Mouse (Mus musculus): Measurements from ENCODE around the gene Lyrm7. TPM values are rescaled to one million over a fixed set of nuclear protein-coding genes. Genes with fewer than 3 reads are reported as not detected.

Lyrm7 gene
- polyA plus RNA-seq, 1 experiment from 2014 or later, result 25.7 TPM

- Histone ChIP-seq H3K9ac (ENCODE audit: low read length) (no peak overlapping the region), H3K4me1 (ENCODE audit: control insufficient read depth, insufficient read depth, low read length) (peaks cover 9% of the 10 kb centered on the region; the same call in 1 of the 2 replicates), H3K4me2 (ENCODE audit: low read depth, low read length) (peak overlapping the region; percentile 17; the same call in 1 of the 2 replicates), H3K4me3 (ENCODE audit: low read length) (no peak overlapping the region), H3K36me3 (ENCODE audit: control insufficient read depth, insufficient read depth) (peaks cover 3% of the 10 kb centered on the region; the same call in 1 of the 2 replicates), H3K27me3 (ENCODE audit: control insufficient read depth, insufficient read depth, low read length) (no peaks in the 10 kb centered on the region), H3K27ac (ENCODE audit: low read length) (peak overlapping the region; percentile 56), H3K9me3 (replicated peaks; ENCODE audit: control insufficient read depth, low read length) (no peaks in the 10 kb centered on the region)
- peak; percentile 45 for ATAC-seq (replicated peaks; ENCODE audit: extremely low read depth, insufficient read depth, low FRiP score)
- 66% methylated on average over 9 of the region's 9 CpGs for WGBS
These were observed 16.3 kb downstream of the Lyrm7 start for GRCm38 (mm10) chr11:54844424-54844823.

- H3K9me3 ChIP-seq (replicated peaks; ENCODE audit: control insufficient read depth, low read length), result no peaks in the 10 kb centered on the region
- 83% methylated on average over 11 of the region's 11 CpGs for WGBS
- peaks cover 7% of the 10 kb centered on the region; the same call in 1 of the 2 replicates for H3K4me1 ChIP-seq (ENCODE audit: control insufficient read depth, insufficient read depth, low read length)
- H3K27me3 ChIP-seq (ENCODE audit: control insufficient read depth, insufficient read depth, low read length), result no peaks in the 10 kb centered on the region
- ATAC-seq (replicated peaks; ENCODE audit: extremely low read depth, insufficient read depth, low FRiP score), result no peak
- no peak overlapping the region for H3K9ac ChIP-seq (ENCODE audit: low read length)
- H3K4me3 ChIP-seq (ENCODE audit: low read length), result no peak overlapping the region
- H3K36me3 ChIP-seq (ENCODE audit: control insufficient read depth, insufficient read depth), result peaks cover 3% of the 10 kb centered on the region; the same call in 1 of the 2 replicates
- H3K4me2 ChIP-seq (ENCODE audit: low read depth, low read length), result no peak overlapping the region
- H3K27ac ChIP-seq (ENCODE audit: low read length), result no peak overlapping the region
These were observed 19.8 kb downstream of the Lyrm7 start for GRCm38 (mm10) chr11:54840891-54841290.

- Histone ChIP-seq H3K4me3 (ENCODE audit: low read length) (no peak overlapping the region), H3K4me2 (ENCODE audit: low read depth, low read length) (no peak overlapping the region), H3K4me1 (ENCODE audit: control insufficient read depth, insufficient read depth, low read length) (no peaks in the 10 kb centered on the region), H3K36me3 (ENCODE audit: control insufficient read depth, insufficient read depth) (peaks cover 3% of the 10 kb centered on the region; the same call in 1 of the 2 replicates), H3K9me3 (replicated peaks; ENCODE audit: control insufficient read depth, low read length) (peaks cover 2% of the 10 kb centered on the region; the same call in 1 of the 2 replicates), H3K9ac (ENCODE audit: low read length) (no peak overlapping the region), H3K27me3 (ENCODE audit: control insufficient read depth, insufficient read depth, low read length) (no peaks in the 10 kb centered on the region), H3K27ac (ENCODE audit: low read length) (no peak overlapping the region)
- no peak for ATAC-seq (replicated peaks; ENCODE audit: extremely low read depth, insufficient read depth, low FRiP score)
- WGBS, result 88% methylated on average over 4 of the region's 4 CpGs
These were observed 21.0 kb downstream of the Lyrm7 start for GRCm38 (mm10) chr11:54839696-54840095.

GRCm38 (mm10) chr11:54836106-54836505 is 24.6 kb downstream of the Lyrm7 start:
- no peak overlapping the region for H3K4me2 ChIP-seq (ENCODE audit: low read depth, low read length)
- no peak for ATAC-seq (replicated peaks; ENCODE audit: extremely low read depth, insufficient read depth, low FRiP score)
- H3K9ac ChIP-seq (ENCODE audit: low read length), result no peak overlapping the region
- peaks cover 3% of the 10 kb centered on the region; the same call in 1 of the 2 replicates for H3K36me3 ChIP-seq (ENCODE audit: control insufficient read depth, insufficient read depth)
- no peak overlapping the region for H3K4me3 ChIP-seq (ENCODE audit: low read length)
- no peaks in the 10 kb centered on the region for H3K27me3 ChIP-seq (ENCODE audit: control insufficient read depth, insufficient read depth, low read length)
- no peaks in the 10 kb centered on the region for H3K4me1 ChIP-seq (ENCODE audit: control insufficient read depth, insufficient read depth, low read length)
- H3K9me3 ChIP-seq (replicated peaks; ENCODE audit: control insufficient read depth, low read length), result peaks cover 4% of the 10 kb centered on the region; the same call in 1 of the 2 replicates
- 79% methylated on average over 9 of the region's 9 CpGs for WGBS
- no peak overlapping the region for H3K27ac ChIP-seq (ENCODE audit: low read length)

DNA sequence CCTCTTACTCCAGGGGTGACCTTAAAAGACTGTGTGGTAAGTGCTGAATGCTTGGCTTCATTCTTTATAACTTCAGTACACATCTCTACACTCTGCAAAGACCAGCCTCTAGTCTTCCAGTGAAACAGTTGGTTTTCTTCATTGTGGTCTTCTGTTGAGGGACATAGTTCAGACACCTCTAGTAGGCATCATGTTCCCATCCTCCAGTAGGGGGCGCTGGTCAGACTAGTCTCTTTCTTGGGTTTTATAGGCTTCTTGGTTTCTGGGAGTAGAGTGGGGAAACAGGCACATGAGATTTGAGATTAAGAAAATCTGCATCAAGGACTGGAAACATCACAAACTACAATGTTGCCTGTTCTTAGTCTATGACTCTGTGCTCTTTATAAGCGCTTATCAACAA is 26.1 kb downstream of the Lyrm7 start:
- peaks cover 4% of the 10 kb centered on the region; the same call in 1 of the 2 replicates for H3K9me3 ChIP-seq (replicated peaks; ENCODE audit: control insufficient read depth, low read length)
- H3K4me2 ChIP-seq (ENCODE audit: low read depth, low read length), result no peak overlapping the region
- no peaks in the 10 kb centered on the region for H3K27me3 ChIP-seq (ENCODE audit: control insufficient read depth, insufficient read depth, low read length)
- 58% methylated on average over 2 of the region's 2 CpGs for WGBS
- H3K4me3 ChIP-seq (ENCODE audit: low read length), result no peak overlapping the region
- H3K36me3 ChIP-seq (ENCODE audit: control insufficient read depth, insufficient read depth), result 0 out of 2 replicates have a peak, but pooled peaks cover under 1% of the 10 kb centered on the region
- no peak overlapping the region for H3K9ac ChIP-seq (ENCODE audit: low read length)
- no peak overlapping the region for H3K27ac ChIP-seq (ENCODE audit: low read length)
- H3K4me1 ChIP-seq (ENCODE audit: control insufficient read depth, insufficient read depth, low read length), result no peaks in the 10 kb centered on the region
- ATAC-seq (replicated peaks; ENCODE audit: extremely low read depth, insufficient read depth, low FRiP score), result no peak

- whole genome bisulfite sequencing, result 90% methylated on average over 4 of the region's 4 CpGs
- no peak overlapping the region for H3K4me2 ChIP-seq (ENCODE audit: low read depth, low read length)
- no peak overlapping the region for H3K4me3 ChIP-seq (ENCODE audit: low read length)
- peaks cover 4% of the 10 kb centered on the region; the same call in 1 of the 2 replicates for H3K9me3 ChIP-seq (replicated peaks; ENCODE audit: control insufficient read depth, low read length)
- no peak for ATAC-seq (replicated peaks; ENCODE audit: extremely low read depth, insufficient read depth, low FRiP score)
- no peaks in the 10 kb centered on the region for H3K36me3 ChIP-seq (ENCODE audit: control insufficient read depth, insufficient read depth)
- no peak overlapping the region for H3K27ac ChIP-seq (ENCODE audit: low read length)
- H3K4me1 ChIP-seq (ENCODE audit: control insufficient read depth, insufficient read depth, low read length), result no peaks in the 10 kb centered on the region
- no peaks in the 10 kb centered on the region for H3K27me3 ChIP-seq (ENCODE audit: control insufficient read depth, insufficient read depth, low read length)
- no peak overlapping the region for H3K9ac ChIP-seq (ENCODE audit: low read length)
These were observed 26.9 kb downstream of the Lyrm7 start for GRCm38 (mm10) chr11:54833833-54834232.

DNA sequence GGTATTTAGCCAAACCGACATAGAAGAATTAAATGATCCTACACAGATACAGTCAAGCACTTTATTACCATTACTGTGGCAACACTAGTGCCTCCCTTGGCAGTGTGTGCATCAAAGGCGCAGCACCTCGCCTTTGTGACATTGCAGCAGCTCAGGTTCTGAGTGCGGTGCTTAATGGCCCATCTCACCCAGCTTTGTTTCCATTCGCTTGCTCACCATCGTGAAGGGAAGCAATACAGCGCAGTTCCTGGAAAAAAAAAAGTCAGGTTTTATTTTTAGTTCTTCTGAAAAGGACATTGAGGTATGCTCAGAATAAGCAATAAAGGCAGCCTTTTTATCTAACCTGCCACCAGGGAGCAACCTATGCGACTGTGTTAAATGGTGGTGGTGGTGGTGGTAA is 33.9 kb downstream of the Lyrm7 start:
- no peak overlapping the region for H3K4me2 ChIP-seq (ENCODE audit: low read depth, low read length)
- peaks cover 3% of the 10 kb centered on the region; the same call in 1 of the 2 replicates for H3K9me3 ChIP-seq (replicated peaks; ENCODE audit: control insufficient read depth, low read length)
- H3K27ac ChIP-seq (ENCODE audit: low read length), result no peak overlapping the region
- WGBS, result 88% methylated on average over 8 of the region's 8 CpGs
- no peak overlapping the region for H3K4me3 ChIP-seq (ENCODE audit: low read length)
- ATAC-seq (replicated peaks; ENCODE audit: extremely low read depth, insufficient read depth, low FRiP score), result no peak
- no peaks in the 10 kb centered on the region for H3K4me1 ChIP-seq (ENCODE audit: control insufficient read depth, insufficient read depth, low read length)
- H3K36me3 ChIP-seq (ENCODE audit: control insufficient read depth, insufficient read depth), result 0 out of 2 replicates have a peak, but pooled peaks cover 2% of the 10 kb centered on the region
- H3K9ac ChIP-seq (ENCODE audit: low read length), result no peak overlapping the region
- no peaks in the 10 kb centered on the region; the same call in 1 of the 2 replicates for H3K27me3 ChIP-seq (ENCODE audit: control insufficient read depth, insufficient read depth, low read length)

GRCm38 (mm10) chr11:54825774-54826173 is 34.9 kb downstream of the Lyrm7 start:
- WGBS, result 79% methylated on average over 4 of the region's 4 CpGs

GRCm38 (mm10) chr11:54823467-54823866 is 37.2 kb downstream of the Lyrm7 start:
- H3K4me1 ChIP-seq (ENCODE audit: control insufficient read depth, insufficient read depth, low read length), result peaks cover 4% of the 10 kb centered on the region; the same call in 1 of the 2 replicates

More at GRCm38 (mm10) chr11:54825774-54826173, 34.9 kb downstream of the Lyrm7 start:
- ATAC-seq (replicated peaks; ENCODE audit: extremely low read depth, insufficient read depth, low FRiP score), result no peak
- no peak overlapping the region for H3K9ac ChIP-seq (ENCODE audit: low read length)
- H3K27ac ChIP-seq (ENCODE audit: low read length), result no peak overlapping the region
- 0 out of 2 replicates have a peak, but pooled peaks cover 2% of the 10 kb centered on the region for H3K36me3 ChIP-seq (ENCODE audit: control insufficient read depth, insufficient read depth)
- H3K4me2 ChIP-seq (ENCODE audit: low read depth, low read length), result no peak overlapping the region
- no peak overlapping the region for H3K4me3 ChIP-seq (ENCODE audit: low read length)
- H3K4me1 ChIP-seq (ENCODE audit: control insufficient read depth, insufficient read depth, low read length), result no peaks in the 10 kb centered on the region
- H3K9me3 ChIP-seq (replicated peaks; ENCODE audit: control insufficient read depth, low read length), result peaks cover 3% of the 10 kb centered on the region; the same call in 1 of the 2 replicates
- H3K27me3 ChIP-seq (ENCODE audit: control insufficient read depth, insufficient read depth, low read length), result no peaks in the 10 kb centered on the region; the same call in 1 of the 2 replicates

More at GRCm38 (mm10) chr11:54823467-54823866, 37.2 kb downstream of the Lyrm7 start:
- no peak for ATAC-seq (replicated peaks; ENCODE audit: extremely low read depth, insufficient read depth, low FRiP score)
- WGBS, result 59% methylated on average over 4 of the region's 4 CpGs
- Histone ChIP-seq H3K4me3 (ENCODE audit: low read length) (no peak overlapping the region), H3K36me3 (ENCODE audit: control insufficient read depth, insufficient read depth) (0 out of 2 replicates have a peak, but pooled peaks cover 2% of the 10 kb centered on the region), H3K4me2 (ENCODE audit: low read depth, low read length) (no peak overlapping the region), H3K9me3 (replicated peaks; ENCODE audit: control insufficient read depth, low read length) (peaks cover 3% of the 10 kb centered on the region; the same call in 1 of the 2 replicates), H3K27ac (ENCODE audit: low read length) (no peak overlapping the region), H3K9ac (ENCODE audit: low read length) (no peak overlapping the region), H3K27me3 (ENCODE audit: control insufficient read depth, insufficient read depth, low read length) (no peaks in the 10 kb centered on the region; the same call in 1 of the 2 replicates)

Measured in heart, embryonic 16.5 days (tissue).